Mouse (Mus musculus) intestine, embryonic 16.5 days (tissue): ENCODE results near the gene S100a11. TPM values are rescaled to one million over a fixed set of nuclear protein-coding genes. Genes with fewer than 3 reads are reported as not detected.
A peak's percentile ranks its signal among the peaks of the same experiment; 100 is the strongest.

Experiments used
- ATAC-seq: fragments of 200-750 bp; cut with Nextera tagmentation; 2 replicates; pipeline ENCODE4 v1.8.0; 2017; ENCODE audit warnings: moderate TSS enrichment, moderate library complexity
- H3K27ac ChIP-seq: fragments of 300-500 bp; sonication (generic); 2 replicates; pipeline ENCODE4 v1.5.1; 2014; ENCODE audit warnings: mild to moderate bottlenecking, low read length
- H3K27me3 ChIP-seq: fragments of 300-500 bp; sonication (generic); replicated peaks from 2 replicates; pipeline ENCODE4 v1.6.1; 2014; ENCODE audit warnings: low read length, control low read depth, mixed read lengths; ENCODE audit not compliant: control insufficient read depth, insufficient read depth
- H3K36me3 ChIP-seq: fragments of 300-500 bp; sonication (generic); 2 replicates; pipeline ENCODE4 v1.6.1; 2014; ENCODE audit warnings: low read length, control low read depth; ENCODE audit not compliant: control insufficient read depth, insufficient read depth
- H3K4me1 ChIP-seq: fragments of 300-500 bp; sonication (generic); 2 replicates; pipeline ENCODE4 v1.6.1; 2014; ENCODE audit warnings: low read length, control low read depth, mixed read lengths; ENCODE audit not compliant: control insufficient read depth, insufficient read depth
- H3K4me2 ChIP-seq: fragments of 300-500 bp; sonication (generic); 2 replicates; pipeline ENCODE4 v1.6.1; 2014; ENCODE audit warnings: low read depth, low read length, control low read depth
- H3K4me3 ChIP-seq: fragments of 300-500 bp; sonication (generic); 2 replicates; pipeline ENCODE4 v1.5.1; 2014; ENCODE audit warnings: mild to moderate bottlenecking, low read length
- H3K9ac ChIP-seq: fragments of 300-500 bp; sonication (generic); 2 replicates; pipeline ENCODE4 v1.6.1; 2014; ENCODE audit warnings: low read depth, low read length
- H3K9me3 ChIP-seq: fragments of 300-500 bp; sonication (generic); 2 replicates; pipeline ENCODE4 v1.6.1; 2016; ENCODE audit warnings: low read length, control low read depth; ENCODE audit not compliant: control insufficient read depth
- WGBS: fragments of 180-500 bp; shearing (Covaris S2); extraction: QIAGEN DNeasy Blood & Tissue Kit; methylation state at CpG from one replicate; pipeline ENCODE4 v1.1.7; 2014; 5-methylcytosine and 5-hydroxymethylcytosine counted together
- polyA plus RNA-seq: library from polyadenylated mRNA; unstranded; fragments of >200 nt; fragmentation: Nextera tagmentation; extraction: Ambion mirVana; gene quantifications from 2 replicates; pipeline ENCODE4 v1.2.1, GENCODE M21; 2015

The S100a11 gene
- polyA plus RNA-seq, 1 experiment from 2014 or later, result 730 TPM

DNA sequence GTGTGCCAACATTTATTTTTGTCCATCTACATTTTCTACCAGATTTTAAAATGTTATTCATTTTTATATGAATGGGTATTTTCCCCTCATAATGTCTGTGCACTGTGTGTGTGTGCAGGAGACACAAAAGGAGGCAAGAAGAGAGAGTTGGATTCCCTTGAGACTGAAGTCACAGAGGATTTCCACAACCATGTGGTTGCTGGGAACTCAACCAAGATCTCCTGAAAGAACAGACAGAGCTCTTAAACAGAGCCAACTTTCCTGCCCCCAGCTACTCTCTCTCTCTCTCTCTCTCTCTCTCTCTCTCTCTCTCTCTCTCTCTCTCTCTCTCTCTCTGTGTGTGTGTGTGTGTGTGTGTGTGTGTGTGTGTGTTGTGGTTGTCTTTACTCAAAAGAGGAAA, 21.2 kb upstream of the S100a11 start:
- H3K36me3 ChIP-seq, result no peaks in the 10 kb centered on the region
- H3K4me1 ChIP-seq, result 0 out of 2 replicates have a peak, but pooled peaks cover 4% of the 10 kb centered on the region
- H3K4me2 ChIP-seq, result no peak overlapping the region
- no peaks in the 10 kb centered on the region for H3K9me3 ChIP-seq
- no peaks in the 10 kb centered on the region for H3K27me3 ChIP-seq
- no peak for ATAC-seq
- H3K27ac ChIP-seq, result no peak overlapping the region
- no peak overlapping the region for H3K9ac ChIP-seq
- no peak overlapping the region for H3K4me3 ChIP-seq

DNA sequence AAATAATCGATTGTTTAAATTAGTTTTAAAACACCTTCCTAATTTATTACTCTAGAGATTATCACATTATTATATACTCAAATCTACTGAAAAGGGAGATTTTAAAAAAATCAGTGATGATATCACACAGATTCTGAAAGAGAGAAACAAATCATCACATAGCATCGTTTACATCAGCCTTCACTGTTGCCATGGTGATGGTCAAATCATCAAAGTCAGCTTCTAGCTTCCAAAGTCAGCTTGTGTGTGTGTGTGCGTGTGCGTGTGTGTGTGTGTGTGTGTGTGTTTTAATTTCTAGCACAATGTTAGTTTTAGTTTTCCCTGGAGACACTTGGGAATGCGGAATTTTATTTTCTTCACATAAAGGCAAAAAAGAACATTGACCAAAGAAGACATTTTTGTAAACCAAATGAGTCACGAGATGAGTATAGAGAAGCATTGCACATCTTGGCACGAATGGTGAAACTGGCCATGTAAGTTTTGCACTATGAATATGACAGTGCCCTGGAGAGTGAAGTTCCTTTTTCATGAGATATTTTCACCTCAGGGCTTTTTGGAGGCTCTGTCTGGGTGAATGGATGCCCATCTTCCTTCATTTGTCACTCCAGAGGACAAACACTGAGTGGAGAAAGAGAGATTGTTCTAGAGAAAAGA, 15.6 kb upstream of the S100a11 start:
- H3K4me3 ChIP-seq, result no peak overlapping the region
- H3K9ac ChIP-seq, result no peak overlapping the region
- no peaks in the 10 kb centered on the region for H3K27me3 ChIP-seq
- 0 out of 2 replicates have a peak, but pooled peaks cover 2% of the 10 kb centered on the region for H3K4me1 ChIP-seq
- no peak for ATAC-seq
- no peaks in the 10 kb centered on the region for H3K36me3 ChIP-seq
- H3K27ac ChIP-seq, result no peak overlapping the region
- H3K4me2 ChIP-seq, result no peak overlapping the region
- H3K9me3 ChIP-seq, result no peaks in the 10 kb centered on the region
- 81% methylated on average over 7 of the region's 7 CpGs for WGBS

DNA sequence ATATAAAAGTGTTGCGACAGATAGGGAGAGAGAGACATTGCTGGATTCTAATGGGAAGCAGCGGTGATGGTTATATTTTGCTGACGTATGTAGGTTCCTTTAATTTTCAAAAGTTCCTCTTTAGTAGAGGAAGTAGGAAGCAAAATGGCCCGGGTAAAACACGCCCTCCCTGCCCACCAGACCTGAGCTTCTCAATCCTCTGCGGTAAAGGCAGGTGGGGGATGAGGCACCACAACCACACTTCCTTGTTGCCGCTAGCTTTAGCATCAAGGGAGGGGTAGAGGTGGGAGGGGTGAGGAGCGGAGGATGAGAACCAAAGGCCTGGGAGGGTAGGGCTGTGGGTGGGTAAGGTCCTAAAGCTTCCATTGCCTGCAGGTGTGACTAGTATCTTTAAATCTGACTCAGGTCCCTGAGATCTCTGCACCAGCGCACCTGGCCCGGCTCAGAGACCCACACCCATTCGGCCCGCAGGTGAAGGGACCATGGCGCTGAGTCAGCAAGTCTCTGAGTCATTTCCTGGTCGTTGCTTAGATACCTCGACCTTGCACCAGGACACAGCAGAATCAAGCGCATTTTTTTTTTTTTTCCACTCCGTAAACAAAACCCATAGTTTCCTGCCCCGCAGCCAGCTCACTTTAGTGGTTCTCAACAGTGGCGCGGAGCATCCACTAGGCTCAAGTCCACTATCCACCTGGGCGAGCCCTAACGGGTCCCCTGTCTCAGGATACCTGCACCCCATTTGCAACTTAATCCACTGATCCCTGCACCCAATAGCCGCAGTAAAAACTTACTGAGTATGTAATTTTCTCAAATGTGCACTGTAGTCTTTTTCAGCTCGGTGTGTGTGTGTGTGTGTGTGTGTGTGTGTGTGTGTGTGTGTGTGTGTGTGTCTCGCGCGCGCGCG, 14.1 kb upstream of the S100a11 start:
- no peaks in the 10 kb centered on the region for H3K27me3 ChIP-seq
- H3K36me3 ChIP-seq, result no peaks in the 10 kb centered on the region
- H3K4me3 ChIP-seq, result peak overlapping the region; percentile 39
- ATAC-seq, result peak; percentile 95
- peak overlapping the region; percentile 42; the same call in 1 of the 2 replicates for H3K9ac ChIP-seq
- no peaks in the 10 kb centered on the region for H3K9me3 ChIP-seq
- 0 out of 2 replicates have a peak, but pooled peaks cover 2% of the 10 kb centered on the region for H3K4me1 ChIP-seq
- peak overlapping the region; percentile 70 for H3K27ac ChIP-seq
- 32% methylated on average over 30 of the region's 30 CpGs for WGBS
- peak overlapping the region; percentile 41 for H3K4me2 ChIP-seq

- H3K27ac ChIP-seq, result no peak overlapping the region; the same call in 1 of the 2 replicates
- H3K4me1 ChIP-seq, result 0 out of 2 replicates have a peak, but pooled peaks cover 2% of the 10 kb centered on the region
- no peak for ATAC-seq
- no peaks in the 10 kb centered on the region for H3K27me3 ChIP-seq
- no peak overlapping the region for H3K4me2 ChIP-seq
- no peak overlapping the region for H3K9ac ChIP-seq
- 60% methylated on average over 5 of the region's 5 CpGs for WGBS
- no peak overlapping the region for H3K4me3 ChIP-seq
- H3K9me3 ChIP-seq, result no peaks in the 10 kb centered on the region
- no peaks in the 10 kb centered on the region for H3K36me3 ChIP-seq
Observed at GRCm38 (mm10) chr3:93506881-93507325, 13.4 kb upstream of the S100a11 start.

DNA sequence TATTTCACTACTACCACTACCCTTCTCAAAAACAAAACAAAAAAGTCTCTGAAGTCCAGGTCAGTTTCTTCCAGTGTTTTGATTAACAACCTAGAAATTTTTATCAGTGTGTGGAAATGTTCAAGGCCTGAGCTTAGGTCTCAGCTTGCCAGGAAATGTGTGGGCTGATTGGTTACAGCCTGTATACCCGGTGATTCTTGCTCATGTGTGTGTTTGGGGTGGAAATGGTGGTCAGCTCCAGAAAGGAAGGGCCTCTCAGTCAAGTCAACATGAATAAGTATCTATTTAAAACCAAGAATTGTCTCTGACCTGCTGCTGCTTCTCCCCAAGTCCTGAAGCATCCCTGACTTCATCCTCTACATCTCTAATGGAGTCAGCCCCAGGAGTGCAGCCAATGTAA, 11.0 kb upstream of the S100a11 start:
- H3K27me3 ChIP-seq, result no peaks in the 10 kb centered on the region
- H3K9me3 ChIP-seq, result no peaks in the 10 kb centered on the region
- no peak overlapping the region for H3K27ac ChIP-seq
- H3K4me1 ChIP-seq, result 0 out of 2 replicates have a peak, but pooled peaks cover 2% of the 10 kb centered on the region
- no peak overlapping the region for H3K9ac ChIP-seq
- no peak overlapping the region for H3K4me3 ChIP-seq
- no peak for ATAC-seq
- 45% methylated on average over 1 of the region's 1 CpGs for WGBS
- no peaks in the 10 kb centered on the region for H3K36me3 ChIP-seq
- H3K4me2 ChIP-seq, result no peak overlapping the region

DNA sequence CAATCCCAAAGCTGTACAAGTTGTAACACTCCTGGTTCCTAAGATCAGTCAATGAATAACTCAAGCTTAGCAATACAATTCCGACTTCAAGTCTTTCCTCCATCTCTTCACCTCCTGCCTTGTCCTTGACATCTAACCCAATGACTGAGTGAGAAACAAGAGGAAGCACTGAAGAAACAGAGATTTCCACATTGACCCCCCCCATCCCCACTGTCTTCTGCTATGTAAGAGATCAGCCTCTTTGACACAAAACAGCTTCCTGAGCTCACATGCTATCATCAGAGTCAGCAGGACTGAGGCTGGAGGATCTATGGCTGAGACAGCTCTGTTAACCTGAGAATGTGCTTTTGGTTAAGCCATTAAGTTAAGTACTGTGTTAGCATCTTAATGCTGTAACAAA, 9.3 kb upstream of the S100a11 start:
- WGBS, result 52% methylated on average over 1 of the region's 1 CpGs
- Histone ChIP-seq H3K27ac (no peak overlapping the region), H3K4me2 (no peak overlapping the region), H3K9me3 (no peaks in the 10 kb centered on the region), H3K4me1 (0 out of 2 replicates have a peak, but pooled peaks cover 2% of the 10 kb centered on the region), H3K4me3 (no peak overlapping the region), H3K27me3 (no peaks in the 10 kb centered on the region), H3K36me3 (no peaks in the 10 kb centered on the region), H3K9ac (no peak overlapping the region)
- ATAC-seq, result no peak

GRCm38 (mm10) chr3:93511801-93512200, 8.5 kb upstream of the S100a11 start:
- no peak for ATAC-seq
- Histone ChIP-seq H3K36me3 (no peaks in the 10 kb centered on the region), H3K4me1 (no peaks in the 10 kb centered on the region), H3K27me3 (no peaks in the 10 kb centered on the region), H3K4me3 (no peak overlapping the region), H3K9me3 (no peaks in the 10 kb centered on the region), H3K9ac (no peak overlapping the region), H3K4me2 (no peak overlapping the region), H3K27ac (no peak overlapping the region)
- 92% methylated on average over 1 of the region's 1 CpGs for WGBS

GRCm38 (mm10) chr3:93512386-93513101, 7.7 kb upstream of the S100a11 start:
- no peak overlapping the region for H3K27ac ChIP-seq
- H3K4me3 ChIP-seq, result no peak overlapping the region
- no peaks in the 10 kb centered on the region for H3K9me3 ChIP-seq
- no peaks in the 10 kb centered on the region for H3K27me3 ChIP-seq
- no peaks in the 10 kb centered on the region for H3K36me3 ChIP-seq
- WGBS, result 80% methylated on average over 7 of the region's 7 CpGs
- no peak overlapping the region for H3K9ac ChIP-seq
- H3K4me1 ChIP-seq, result no peaks in the 10 kb centered on the region
- no peak overlapping the region for H3K4me2 ChIP-seq
- ATAC-seq, result no peak

DNA sequence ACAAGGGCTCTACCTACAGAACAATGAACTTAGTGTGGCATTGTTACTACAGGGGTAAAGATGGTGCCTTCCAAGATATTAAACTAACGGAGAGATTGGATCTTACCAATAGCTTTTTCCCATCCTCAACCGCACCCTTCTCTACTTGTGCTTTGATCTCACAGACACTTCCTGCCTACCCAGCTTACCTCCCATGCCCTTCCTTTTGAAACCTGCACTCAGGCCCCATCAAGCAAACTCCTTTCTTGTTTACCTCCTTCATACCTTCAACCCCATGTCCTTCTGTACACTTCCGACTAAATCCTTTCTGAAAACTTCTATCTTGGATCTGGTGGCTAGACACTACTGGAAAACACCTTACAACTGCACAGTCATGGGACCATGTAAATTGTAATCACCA, 5.7 kb upstream of the S100a11 start:
- H3K4me3 ChIP-seq, result no peak overlapping the region
- no peaks in the 10 kb centered on the region for H3K27me3 ChIP-seq
- H3K27ac ChIP-seq, result no peak overlapping the region
- H3K36me3 ChIP-seq, result no peaks in the 10 kb centered on the region
- H3K9me3 ChIP-seq, result no peaks in the 10 kb centered on the region
- no peak for ATAC-seq
- 96% methylated on average over 3 of the region's 3 CpGs for WGBS
- H3K4me2 ChIP-seq, result no peak overlapping the region
- no peak overlapping the region for H3K9ac ChIP-seq
- no peaks in the 10 kb centered on the region for H3K4me1 ChIP-seq
